Mouse (Mus musculus) limb, embryonic 11.5 days (tissue): ENCODE measurements around the gene Emc4. TPM values are rescaled to one million over a fixed set of nuclear protein-coding genes. Genes with fewer than 3 reads are reported as not detected.

ENCODE experiments used
- ATAC-seq: fragments of 200-750 bp; cut with Nextera tagmentation; 2 replicates; pipeline ENCODE4 v1.8.0; 2017; ENCODE audit warnings: low read depth; ENCODE audit not compliant: insufficient number of reproducible peaks, low FRiP score, low TSS enrichment
- DNase-seq: peaks from one replicate; pipeline ENCODE4 v3.0.0-alpha.2; 2015; ENCODE audit warnings: low spot score
- H3K27ac ChIP-seq: fragments of 300-500 bp; sonication (generic); replicated peaks from 2 replicates; pipeline ENCODE4 v1.5.1; 2014; ENCODE audit warnings: low read depth, mild to moderate bottlenecking, low read length
- H3K27me3 ChIP-seq: fragments of 300-500 bp; sonication (generic); 2 replicates; pipeline ENCODE4 v1.6.1; 2014; ENCODE audit warnings: mild to moderate bottlenecking, low read length, mixed read lengths; ENCODE audit not compliant: control insufficient read depth, insufficient read depth
- H3K36me3 ChIP-seq: fragments of 300-500 bp; sonication (generic); 2 replicates; pipeline ENCODE4 v1.6.1; 2014; ENCODE audit warnings: mild to moderate bottlenecking, low read length, moderate library complexity, mixed read lengths; ENCODE audit not compliant: control insufficient read depth, insufficient read depth
- H3K4me1 ChIP-seq: fragments of 300-500 bp; sonication (generic); 2 replicates; pipeline ENCODE4 v1.6.1; 2014; ENCODE audit warnings: low read length, mixed read lengths; ENCODE audit not compliant: control insufficient read depth, insufficient read depth
- H3K4me2 ChIP-seq: fragments of 300-500 bp; sonication (generic); 2 replicates; pipeline ENCODE4 v1.6.1; 2014; ENCODE audit warnings: low read depth, mild to moderate bottlenecking, moderate library complexity; ENCODE audit not compliant: severe bottlenecking
- H3K4me3 ChIP-seq: fragments of 300-500 bp; sonication (generic); 2 replicates; pipeline ENCODE4 v1.5.1; 2014; ENCODE audit warnings: low read depth, low read length
- H3K9ac ChIP-seq: fragments of 300-500 bp; sonication (generic); 2 replicates; pipeline ENCODE4 v1.6.1; 2014; ENCODE audit warnings: mild to moderate bottlenecking, low read length
- H3K9me3 ChIP-seq: fragments of 300-500 bp; sonication (generic); 2 replicates; pipeline ENCODE4 v1.6.1; 2016; ENCODE audit warnings: low read length; ENCODE audit not compliant: control insufficient read depth
- WGBS: fragments of 180-500 bp; shearing (Covaris S2); extraction: QIAGEN DNeasy Blood & Tissue Kit; methylation state at CpG from one replicate; pipeline ENCODE4 v1.1.7; 2014; 5-methylcytosine and 5-hydroxymethylcytosine counted together
- polyA plus RNA-seq: library from polyadenylated mRNA; unstranded; fragments of >200 nt; fragmentation: Nextera tagmentation; extraction: Ambion mirVana; gene quantifications from 2 replicates; pipeline ENCODE4 v1.2.1, GENCODE M21; 2014

Gene Emc4
- polyA plus RNA-seq, 1 experiment from 2014 or later, result 106 TPM

DNA sequence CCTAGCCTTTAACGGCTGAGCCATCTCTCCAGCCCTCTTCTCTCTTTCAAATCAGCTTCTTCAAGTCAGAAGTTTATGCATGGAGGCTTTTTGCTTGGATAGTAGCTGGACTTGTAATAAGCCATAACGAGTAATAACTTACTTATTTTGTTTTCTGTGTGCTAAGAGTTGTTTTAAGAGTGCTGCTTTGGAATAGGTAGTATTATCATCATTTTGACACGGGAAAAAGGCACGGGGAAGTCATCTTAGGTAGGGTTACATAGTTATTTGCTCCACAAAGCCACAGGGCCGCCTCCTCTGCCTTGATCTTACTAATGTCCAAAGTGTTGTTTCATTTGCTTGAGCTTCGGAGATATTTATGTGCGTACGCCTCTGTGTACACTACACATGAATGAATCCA, 12.3 kb upstream of the Emc4 start:
- H3K9ac ChIP-seq, result peak overlapping the region; percentile 94; the same call in 1 of the 2 replicates
- no peaks in the 10 kb centered on the region for H3K36me3 ChIP-seq
- H3K27me3 ChIP-seq, result no peaks in the 10 kb centered on the region
- H3K27ac ChIP-seq, result no peak overlapping the region
- WGBS, result 54% methylated on average over 8 of the region's 8 CpGs
- no peak for DNase-seq
- no peak for ATAC-seq
- H3K4me1 ChIP-seq, result peaks cover 3% of the 10 kb centered on the region; the same call in 1 of the 2 replicates
- peak overlapping the region; percentile 85 for H3K4me3 ChIP-seq
- H3K4me2 ChIP-seq, result peak overlapping the region; percentile 47
- H3K9me3 ChIP-seq, result no peaks in the 10 kb centered on the region

GRCm38 (mm10) chr2:112378973-112379898, 11.4 kb upstream of the Emc4 start, which contains the start of gene Katnbl1:
TSS of gene Katnbl1 (plus strand) at chr2:112379211.
- under 1% methylated on average over 64 of the region's 72 CpGs for WGBS
- Histone ChIP-seq H3K27me3 (no peaks in the 10 kb centered on the region), H3K27ac (peak within 1 kb of the TSS; percentile 56), H3K9me3 (no peaks in the 10 kb centered on the region), H3K4me1 (peaks cover 3% of the 10 kb centered on the region; the same call in 1 of the 2 replicates), H3K4me3 (peak within 1 kb of the TSS; percentile 85), H3K9ac (peak within 1 kb of the TSS; percentile 94), H3K4me2 (peak within 1 kb of the TSS; percentile 47), H3K36me3 (no peaks in the 10 kb centered on the region)
- ATAC-seq (peak; percentile 99), DNase-seq (peak; percentile 96)

DNA sequence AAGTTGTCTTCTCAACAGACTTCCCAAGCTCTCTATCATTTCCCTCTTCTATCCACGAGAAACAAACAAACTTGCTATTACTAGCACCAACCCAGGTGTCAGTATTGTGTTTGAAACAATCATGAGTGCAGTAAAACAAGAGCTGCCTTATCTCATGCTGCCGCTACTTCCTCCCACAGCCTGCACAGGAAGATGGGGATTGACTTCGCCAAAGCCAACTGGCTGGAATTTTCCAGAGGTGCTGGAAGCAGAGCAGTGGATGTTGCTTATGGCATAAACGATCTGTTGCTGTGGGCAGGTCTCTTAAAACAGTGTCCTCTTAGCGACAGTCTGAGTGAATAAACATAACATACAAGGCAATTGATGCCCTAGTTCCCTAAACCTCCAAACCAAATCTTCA, 6.8 kb upstream of the Emc4 start:
- Histone ChIP-seq H3K4me1 (no peaks in the 10 kb centered on the region), H3K4me3 (no peak overlapping the region), H3K36me3 (no peaks in the 10 kb centered on the region), H3K9ac (no peak overlapping the region), H3K27me3 (no peaks in the 10 kb centered on the region), H3K27ac (no peak overlapping the region), H3K9me3 (no peaks in the 10 kb centered on the region), H3K4me2 (no peak overlapping the region)
- ATAC-seq, result no peak
- WGBS, result 63% methylated on average over 5 of the region's 5 CpGs
- no peak for DNase-seq

DNA sequence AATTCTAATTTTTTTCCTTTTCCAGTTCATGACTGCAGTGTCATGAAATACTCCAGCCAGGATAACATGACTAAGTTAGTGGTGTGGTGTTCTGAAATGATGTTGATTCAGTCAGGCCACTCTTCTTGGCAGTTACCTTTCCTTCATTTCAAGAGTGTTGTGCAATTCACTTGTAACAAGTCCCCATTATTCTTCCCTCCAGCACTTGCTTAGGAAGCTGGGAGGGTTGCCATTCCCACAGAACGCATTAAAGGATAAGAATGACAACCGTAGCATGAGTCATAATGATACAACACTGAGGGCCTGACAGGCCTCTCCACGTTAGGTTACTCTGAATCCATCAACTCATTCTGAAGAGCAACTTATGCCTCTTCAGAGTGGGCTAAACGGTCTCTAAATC, 5.3 kb upstream of the Emc4 start:
- Histone ChIP-seq H3K27me3 (no peaks in the 10 kb centered on the region), H3K4me2 (no peak overlapping the region), H3K4me1 (no peaks in the 10 kb centered on the region), H3K36me3 (no peaks in the 10 kb centered on the region), H3K9ac (no peak overlapping the region), H3K27ac (no peak overlapping the region), H3K9me3 (no peaks in the 10 kb centered on the region), H3K4me3 (no peak overlapping the region)
- ATAC-seq (no peak), DNase-seq (no peak)
- WGBS, result 62% methylated on average over 4 of the region's 4 CpGs

- H3K9me3 ChIP-seq, result no peaks in the 10 kb centered on the region
- no peaks in the 10 kb centered on the region for H3K27me3 ChIP-seq
- no peaks in the 10 kb centered on the region for H3K36me3 ChIP-seq
- H3K27ac ChIP-seq, result no peak overlapping the region
- 61% methylated on average over 5 of the region's 5 CpGs for WGBS
- H3K4me3 ChIP-seq, result no peak overlapping the region
- H3K9ac ChIP-seq, result no peak overlapping the region
- DNase-seq (no peak), ATAC-seq (no peak)
- H3K4me2 ChIP-seq, result no peak overlapping the region
- H3K4me1 ChIP-seq, result no peaks in the 10 kb centered on the region
These were observed 2.1 kb upstream of the Emc4 start for GRCm38 (mm10) chr2:112369941-112370340.

DNA sequence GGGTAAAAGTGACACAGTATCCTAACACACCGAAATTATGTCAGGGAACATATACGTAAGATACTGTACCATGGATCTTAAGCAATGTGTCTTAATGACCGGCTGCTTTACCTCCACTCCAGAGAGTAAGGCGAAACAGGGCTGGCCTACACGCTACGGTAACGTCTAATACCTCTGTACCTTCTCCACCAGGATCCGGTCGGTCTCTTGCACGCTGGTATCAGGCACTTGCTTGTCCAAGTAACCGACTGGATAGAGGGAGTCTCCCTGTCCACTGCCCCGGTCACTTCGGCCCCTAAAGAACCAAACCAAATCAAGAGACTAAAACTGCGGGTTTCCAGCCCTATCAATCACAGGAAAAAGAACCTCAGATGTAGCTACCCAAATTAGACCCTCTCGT, 605 bp downstream of the Emc4 start:
- Histone ChIP-seq H3K36me3 (0 out of 2 replicates have a peak, but pooled peaks cover 3% of the 10 kb centered on the region), H3K4me2 (peak overlapping the region; percentile 71), H3K4me1 (no peaks in the 10 kb centered on the region), H3K9ac (peak overlapping the region; percentile 45), H3K9me3 (no peaks in the 10 kb centered on the region), H3K4me3 (peak overlapping the region; percentile 42), H3K27me3 (no peaks in the 10 kb centered on the region), H3K27ac (no peak overlapping the region)
- DNase-seq (peak; percentile 31), ATAC-seq (no peak; the same call in 1 of the 2 replicates)
- 20% methylated on average over 15 of the region's 15 CpGs for WGBS

- no peak overlapping the region for H3K4me3 ChIP-seq
- DNase-seq (no peak), ATAC-seq (no peak)
- no peak overlapping the region for H3K4me2 ChIP-seq
- no peak overlapping the region for H3K9ac ChIP-seq
- no peaks in the 10 kb centered on the region for H3K27me3 ChIP-seq
- H3K4me1 ChIP-seq, result no peaks in the 10 kb centered on the region
- WGBS, result 85% methylated on average over 2 of the region's 2 CpGs
- H3K36me3 ChIP-seq, result peaks cover 3% of the 10 kb centered on the region; the same call in 1 of the 2 replicates
- H3K27ac ChIP-seq, result no peak overlapping the region
- H3K9me3 ChIP-seq, result no peaks in the 10 kb centered on the region
These were observed 7.1 kb downstream of the Emc4 start for GRCm38 (mm10) chr2:112360781-112361169.

GRCm38 (mm10) chr2:112360012-112360780, 7.6 kb downstream of the Emc4 start:
- DNase-seq (no peak), ATAC-seq (no peak)
- Histone ChIP-seq H3K9ac (no peak overlapping the region), H3K4me1 (no peaks in the 10 kb centered on the region), H3K27me3 (no peaks in the 10 kb centered on the region), H3K4me2 (no peak overlapping the region), H3K9me3 (no peaks in the 10 kb centered on the region), H3K27ac (no peak overlapping the region), H3K4me3 (no peak overlapping the region), H3K36me3 (peaks cover 3% of the 10 kb centered on the region; the same call in 1 of the 2 replicates)
- 92% methylated on average over 12 of the region's 12 CpGs for WGBS
